Mouse (Mus musculus): Measurements from ENCODE around the gene Tap2. TPM values are rescaled to one million over a fixed set of nuclear protein-coding genes. Genes with fewer than 3 reads are reported as not detected.

Tap2 gene
- 10 to 100 TPM in 1 of 2 experiments, under 1 TPM in 1; 0.12 to 13.2 TPM for polyA plus RNA-seq (2012; fragmentation: generic; extraction: Trizol)

GRCm38 (mm10) chr17:34203444-34203843, at the start of gene Tap2:
Tap2 (plus strand) TSS chr17:34203527.

GRCm38 (mm10) chr17:34187261-34187916, 15.9 kb upstream of the Tap2 start, which contains the start of the genes Tap1 and Psmb9:
Tap1 (plus strand) TSS chr17:34187553.
Psmb9 (minus strand) TSS chr17:34187764.

GRCm38 (mm10) chr17:34196941-34197894, 6.1 kb upstream of the Tap2 start, which contains the start of gene Psmb8:
Psmb8 (plus strand) TSS chr17:34197721.

GRCm38 (mm10) chr17:34238706-34239105, 35.4 kb downstream of the Tap2 start, which contains the start of gene H2-Ob:
H2-Ob (plus strand) TSS chr17:34238903.

GRCm38 (mm10) chr17:34257594-34258375, 54.5 kb downstream of the Tap2 start, which contains the start of gene H2-Ab1:
H2-Ab1 (plus strand) TSS chr17:34257689.

Other genes with a start within 250 kb of the Tap2 start
- gene Vps52, start 247.7 kb upstream of the Tap2 start, polyA plus RNA-seq (2012; fragmentation: generic; extraction: Trizol) = 10 to 100 TPM; 20.0 to 36.5 TPM
- gene Rps18, start 247.5 kb upstream of the Tap2 start, polyA plus RNA-seq (2012; fragmentation: generic; extraction: Trizol) = 100 to 1,000 TPM; 437 to 511 TPM
- 10 to 100 TPM in 1 of 2 experiments, 1 to 10 TPM in 1; 4.9 to 16.7 TPM for gene H2-K1, start 203.2 kb upstream of the Tap2 start, polyA plus RNA-seq (2012; fragmentation: generic; extraction: Trizol)
- 10 to 100 TPM; 21.3 to 55.6 TPM for gene Ring1, start 178.8 kb upstream of the Tap2 start, polyA plus RNA-seq (2012; fragmentation: generic; extraction: Trizol)
- gene H2-Ke6, start 175.5 kb upstream of the Tap2 start, polyA plus RNA-seq (2012; fragmentation: generic; extraction: Trizol) = 10 to 100 TPM; 28.3 to 67.1 TPM
- gene Slc39a7, start 171.8 kb upstream of the Tap2 start, polyA plus RNA-seq (2012; fragmentation: generic; extraction: Trizol) = 100 to 1,000 TPM; 129 to 161 TPM
- 10 to 100 TPM; 41.4 to 60.6 TPM for gene Rxrb, start 171.7 kb upstream of the Tap2 start, polyA plus RNA-seq (2012; fragmentation: generic; extraction: Trizol)
- gene Col11a2, start 164.1 kb upstream of the Tap2 start, polyA plus RNA-seq (2012; fragmentation: generic; extraction: Trizol) = 1 to 10 TPM in 1 of 2 experiments, under 1 TPM in 1; 0.06 to 3.6 TPM
- not detected for gene H2-Oa, start 111.2 kb upstream of the Tap2 start, polyA plus RNA-seq (2012; fragmentation: generic; extraction: Trizol)
- 10 to 100 TPM in 1 of 2 experiments, 1 to 10 TPM in 1; 5.1 to 26.0 TPM for gene H2-DMa, start 84.0 kb upstream of the Tap2 start, polyA plus RNA-seq (2012; fragmentation: generic; extraction: Trizol)
- 100 to 1,000 TPM in 1 of 2 experiments, 10 to 100 TPM in 1; 56.1 to 145 TPM for gene Brd2, start 80.9 kb upstream of the Tap2 start, polyA plus RNA-seq (2012; fragmentation: generic; extraction: Trizol)
- under 1 TPM; 0.04 to 0.47 TPM for gene H2-DMb2, start 60.2 kb upstream of the Tap2 start, polyA plus RNA-seq (2012; fragmentation: generic; extraction: Trizol)
- under 1 TPM; 0.12 to 0.91 TPM for gene H2-DMb1, start 50.5 kb upstream of the Tap2 start, polyA plus RNA-seq (2012; fragmentation: generic; extraction: Trizol)
- gene Tap1, start 16.0 kb upstream of the Tap2 start, polyA plus RNA-seq (2012; fragmentation: generic; extraction: Trizol) = 1 to 10 TPM in 1 of 2 experiments, under 1 TPM in 1; 0.30 to 5.7 TPM
- gene Psmb9, start 15.8 kb upstream of the Tap2 start, polyA plus RNA-seq (2012; fragmentation: generic; extraction: Trizol) = 1 to 10 TPM in 1 of 2 experiments, under 1 TPM in 1; 0.21 to 2.7 TPM
- gene Psmb8, start 5.8 kb upstream of the Tap2 start, polyA plus RNA-seq (2012; fragmentation: generic; extraction: Trizol) = 1 to 10 TPM in 1 of 2 experiments, under 1 TPM in 1; 0.05 to 1.6 TPM
- gene H2-Ob, start 35.4 kb downstream of the Tap2 start, polyA plus RNA-seq (2012; fragmentation: generic; extraction: Trizol) = not detected
- gene H2-Ab1, start 54.2 kb downstream of the Tap2 start, polyA plus RNA-seq (2012; fragmentation: generic; extraction: Trizol) = not detected
- not detected for gene H2-Aa, start 84.3 kb downstream of the Tap2 start, polyA plus RNA-seq (2012; fragmentation: generic; extraction: Trizol)
- under 1 TPM in 1 of 2 experiments, not detected in 1; 0.04 TPM for gene H2-Eb1, start 102.3 kb downstream of the Tap2 start, polyA plus RNA-seq (2012; fragmentation: generic; extraction: Trizol)
- gene H2-Eb2, start 122.1 kb downstream of the Tap2 start, polyA plus RNA-seq (2012; fragmentation: generic; extraction: Trizol) = not detected
- gene Btnl2, start 151.3 kb downstream of the Tap2 start, polyA plus RNA-seq (2012; fragmentation: generic; extraction: Trizol) = not detected
- gene Btnl1, start 173.6 kb downstream of the Tap2 start, polyA plus RNA-seq (2012; fragmentation: generic; extraction: Trizol) = not detected
- not detected for gene BC051142, start 195.3 kb downstream of the Tap2 start, polyA plus RNA-seq (2012; fragmentation: generic; extraction: Trizol)

Data from C3H10T1/2 (cell line).